Mouse (Mus musculus) kidney, postnatal 25 days (tissue): ENCODE measurements around the gene Jph2.
A peak's percentile ranks its signal among the peaks of the same experiment; 100 is the strongest.

Experiments used
- DNase-seq, 2 experiments: peaks; one replicate each; pipeline ENCODE4 v3.0.0; 2021; ENCODE audit warnings: mixed read lengths in 2 of 2

Jph2 gene

DNA sequence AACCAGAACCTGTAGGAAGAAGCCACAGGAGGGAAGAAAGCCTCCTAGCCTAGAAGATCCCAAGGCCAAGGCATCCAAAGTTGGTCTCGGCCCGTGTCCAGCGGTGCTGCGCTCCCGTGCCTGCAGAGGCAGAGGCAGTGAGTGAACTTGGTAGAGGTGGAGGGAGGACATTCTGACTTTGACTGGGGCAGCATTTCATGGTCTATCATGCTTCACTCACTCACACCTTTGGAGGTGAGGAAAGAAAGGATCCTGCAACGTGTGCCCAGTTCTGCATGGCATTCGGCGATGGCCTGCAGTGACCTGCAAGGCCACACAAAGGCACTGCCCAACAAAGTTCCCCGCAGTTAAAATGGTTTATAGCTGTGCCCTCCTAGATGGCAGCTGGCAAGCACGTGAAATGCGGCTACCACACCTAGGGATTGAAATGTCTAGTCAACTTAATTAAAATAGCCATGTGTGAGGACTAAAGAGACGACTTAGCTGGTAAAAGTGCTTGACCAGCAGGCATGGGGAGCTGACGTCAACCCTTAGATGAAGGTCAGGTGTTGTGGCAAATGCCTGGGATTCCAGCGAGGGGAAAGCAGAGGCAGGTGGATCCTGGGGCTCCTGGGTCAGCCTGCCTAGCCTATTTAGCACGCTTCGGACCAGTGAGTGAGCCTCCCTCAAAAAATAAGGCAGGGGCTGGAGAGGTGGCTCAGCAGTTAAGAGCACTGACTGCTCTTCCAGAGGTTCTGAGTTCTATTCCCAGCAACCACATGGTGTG lies 36.8 kb downstream of the Jph2 start:
- DNase-seq = no peak

DNA sequence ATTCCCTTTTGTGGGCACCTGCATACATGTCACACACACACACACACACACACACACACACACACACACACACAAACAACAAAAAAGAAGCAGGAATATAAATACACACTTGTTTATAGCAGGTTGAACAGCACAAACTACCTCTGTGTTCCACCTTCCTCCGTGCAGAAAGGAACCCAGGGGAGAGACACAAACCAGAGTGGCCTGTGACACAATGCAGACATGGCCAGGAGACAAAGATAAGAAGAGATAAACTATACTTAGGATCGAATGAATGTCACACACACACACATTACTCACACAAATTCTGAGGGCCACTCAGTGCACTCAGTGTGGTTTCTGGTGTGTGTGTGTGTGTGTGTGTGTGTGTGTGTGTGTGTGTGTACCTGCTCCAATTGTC lies 38.5 kb downstream of the Jph2 start:
- no peak for DNase-seq

DNA sequence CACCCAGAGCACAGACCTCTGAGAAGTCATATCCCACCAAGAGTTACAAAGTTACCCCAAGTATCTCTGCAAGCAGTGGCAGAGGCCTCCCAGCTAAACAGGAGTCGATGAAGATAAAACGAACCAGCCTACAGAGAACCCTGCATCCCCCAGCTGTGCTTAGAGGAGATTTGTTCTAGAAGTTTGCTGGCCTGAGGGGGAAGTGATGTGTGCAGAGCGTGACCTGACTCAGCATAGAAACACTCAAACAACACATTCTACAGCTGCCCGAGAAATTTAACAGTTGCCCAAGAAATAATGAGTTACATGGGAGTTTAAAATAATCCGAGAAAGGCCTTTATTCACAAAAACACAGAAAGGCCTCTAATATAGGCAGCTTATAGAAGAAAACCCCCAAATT lies 39.1 kb downstream of the Jph2 start:
- DNase-seq = no peak

GRCm38 (mm10) chr2:163356113-163356840 lies 41.5 kb downstream of the Jph2 start:
- no peak for DNase-seq

DNA sequence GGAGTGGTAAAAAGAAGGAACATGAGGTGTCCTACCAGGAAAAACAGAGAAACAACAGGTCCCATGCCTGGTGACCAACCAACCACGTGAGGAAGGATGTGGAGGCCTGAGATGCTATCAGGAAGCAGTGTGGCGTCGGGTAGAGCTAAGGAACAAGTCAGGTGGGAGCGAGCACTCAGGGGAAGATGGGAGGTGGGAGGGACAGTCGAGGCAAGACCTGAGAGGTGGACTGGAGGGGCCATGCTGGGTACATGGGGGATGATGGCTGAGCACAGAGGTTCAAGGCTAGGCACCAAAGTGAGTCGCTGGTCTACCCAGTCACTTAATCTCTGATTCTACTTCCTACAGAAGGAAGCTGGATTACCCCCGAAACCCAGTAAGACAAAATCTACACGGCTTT lies 42.1 kb downstream of the Jph2 start:
- DNase-seq = no peak

- no peak for DNase-seq
Measured at GRCm38 (mm10) chr2:163353731-163354130, 44.1 kb downstream of the Jph2 start.

DNA sequence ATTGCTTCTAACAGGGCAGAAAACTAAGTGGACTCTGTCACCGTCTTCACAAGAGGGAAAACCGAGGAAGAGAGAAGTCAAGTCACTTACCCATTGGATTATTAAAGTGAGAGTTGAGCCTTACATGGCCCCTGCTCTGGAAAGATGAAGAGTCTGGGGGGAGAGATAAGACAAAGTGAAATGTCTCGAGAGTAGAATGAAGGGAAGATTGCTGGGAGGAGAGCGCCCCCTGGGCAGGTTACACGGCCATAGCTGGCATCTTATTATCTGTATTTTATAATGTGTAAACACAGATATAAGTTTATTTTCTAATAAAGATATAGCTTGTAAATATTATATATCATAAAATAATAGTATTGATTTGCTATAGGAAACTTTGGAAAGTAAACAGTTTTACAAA lies 47.4 kb downstream of the Jph2 start:
- DNase-seq = no peak

- no peak for DNase-seq
Measured at GRCm38 (mm10) chr2:163349411-163349810, 48.4 kb downstream of the Jph2 start.

DNA sequence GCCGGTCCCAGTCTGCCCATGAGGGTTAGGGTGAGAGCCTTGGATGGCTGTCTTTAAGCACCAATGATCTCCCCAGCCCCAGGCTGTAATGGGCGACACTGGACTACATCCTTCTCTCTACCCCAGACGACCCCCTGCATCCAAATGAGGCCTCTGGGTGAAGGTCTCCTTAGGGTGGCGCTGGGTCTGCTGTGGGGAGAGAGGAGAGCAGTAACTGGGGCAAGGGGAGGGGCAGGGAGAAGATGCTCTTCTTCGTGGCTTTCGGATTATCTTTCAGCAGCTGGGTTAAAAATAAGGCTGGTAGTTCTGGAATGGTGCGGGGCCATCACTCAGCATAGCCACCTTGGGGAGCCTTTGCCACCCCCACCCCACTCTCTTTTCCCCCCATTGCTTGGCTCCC lies 49.1 kb downstream of the Jph2 start:
- DNase-seq = no peak

- DNase-seq = no peak
Measured at GRCm38 (mm10) chr2:163347517-163348184, 50.1 kb downstream of the Jph2 start.

- DNase-seq = no peak
Measured at GRCm38 (mm10) chr2:163346497-163346896, 51.3 kb downstream of the Jph2 start.

- DNase-seq = no peak
Measured at GRCm38 (mm10) chr2:163344976-163345660, 52.7 kb downstream of the Jph2 start.

- peak; percentile 21 to 51 for DNase-seq
Measured at GRCm38 (mm10) chr2:163343671-163344070, 54.1 kb downstream of the Jph2 start.

DNA sequence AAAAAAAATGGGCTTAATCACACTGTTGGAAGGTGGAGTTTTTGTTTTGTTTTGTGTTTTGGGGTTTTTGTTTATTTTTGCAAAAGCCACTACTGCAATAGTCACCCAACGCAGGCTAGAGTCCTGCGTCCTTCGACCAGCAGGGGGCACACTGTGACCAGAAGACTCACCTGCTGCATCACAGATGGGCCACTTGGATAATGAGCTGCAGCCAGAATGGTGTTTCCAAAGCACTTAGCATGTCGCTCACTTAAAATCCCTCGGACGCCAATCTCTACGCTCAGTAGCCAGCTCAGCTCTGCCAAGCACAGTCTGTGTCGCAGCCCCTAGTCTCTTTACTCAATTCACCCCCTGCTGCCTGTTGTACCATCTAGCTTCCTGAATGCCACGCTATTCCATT lies 57.5 kb downstream of the Jph2 start:
- peak; percentile 64 to 79 for DNase-seq

DNA sequence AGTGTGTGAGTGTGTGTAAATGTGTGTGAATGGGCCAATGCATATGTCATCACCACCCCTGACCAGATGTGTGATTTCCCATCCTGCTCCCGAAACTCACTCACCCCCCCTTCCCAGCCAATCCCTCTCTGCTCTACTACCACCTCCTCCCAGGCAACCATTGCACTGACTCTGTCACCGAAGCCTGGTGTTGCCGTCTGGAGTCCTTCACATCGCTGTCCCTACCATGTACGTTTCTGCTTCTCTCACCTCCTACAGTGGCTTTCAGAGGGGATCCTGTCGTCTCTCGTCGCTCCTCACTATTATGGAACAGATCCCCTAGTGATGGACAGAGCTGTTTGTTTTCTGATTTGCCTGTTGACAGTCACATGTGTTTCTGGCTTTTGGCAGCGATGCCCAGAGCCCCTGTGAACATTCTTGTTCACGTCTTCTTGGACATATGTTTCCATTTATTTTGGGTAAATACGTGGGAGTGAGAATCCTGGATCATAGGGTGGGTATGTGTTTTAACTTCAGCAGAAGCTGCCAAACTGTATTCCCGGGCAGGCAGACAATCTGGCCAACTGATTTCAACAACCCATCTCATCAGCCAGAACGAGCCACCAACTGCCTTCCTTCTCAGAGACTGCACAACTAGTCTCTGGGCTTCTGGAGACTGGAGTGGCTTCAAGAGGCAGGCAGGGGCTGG lies 65.3 kb downstream of the Jph2 start:
- DNase-seq = no peak

DNA sequence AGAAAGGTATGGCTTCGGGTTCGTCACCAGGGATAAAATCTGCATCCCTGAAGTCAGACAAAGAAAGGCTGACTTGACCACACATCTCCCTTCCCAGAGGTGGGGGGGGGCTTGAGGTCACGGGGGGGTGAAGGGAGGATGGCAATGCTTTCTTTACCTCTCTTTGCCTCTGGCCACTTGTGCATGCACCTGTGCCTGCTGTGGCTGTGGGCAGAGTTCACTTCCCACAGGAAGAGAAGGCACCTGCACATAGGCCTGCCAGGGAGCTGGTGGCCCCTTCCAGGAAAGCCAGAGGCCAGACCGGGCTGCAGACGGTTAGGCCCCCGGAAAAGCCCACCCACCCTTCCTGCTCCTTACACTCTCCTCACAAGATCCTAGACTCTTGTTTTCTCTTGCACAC lies 66.4 kb downstream of the Jph2 start:
- no peak for DNase-seq

- DNase-seq = peak in 1 of 2 experiments; percentile 14
Measured at GRCm38 (mm10) chr2:163330742-163331141, 67.1 kb downstream of the Jph2 start.

DNA sequence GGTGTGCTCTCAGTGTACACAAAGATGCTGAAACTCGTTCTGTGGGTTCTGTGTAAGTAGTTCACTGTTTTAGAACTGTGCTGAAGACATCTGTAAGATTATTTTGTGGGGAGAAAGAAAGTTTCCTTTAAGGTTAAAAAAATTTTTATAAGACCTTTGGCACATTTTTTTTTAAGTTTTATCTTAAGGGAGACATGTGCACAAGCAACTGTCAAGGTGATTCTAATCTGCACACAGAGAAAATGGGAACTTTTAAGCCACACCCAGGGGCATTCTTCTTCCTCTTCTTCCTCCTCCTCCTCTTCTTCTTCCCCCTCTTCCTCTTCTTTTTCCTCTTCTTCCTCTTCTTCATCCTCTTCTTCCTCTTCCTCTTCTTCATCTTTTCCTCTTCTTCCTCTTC lies 74.6 kb downstream of the Jph2 start:
- no peak for DNase-seq

DNA sequence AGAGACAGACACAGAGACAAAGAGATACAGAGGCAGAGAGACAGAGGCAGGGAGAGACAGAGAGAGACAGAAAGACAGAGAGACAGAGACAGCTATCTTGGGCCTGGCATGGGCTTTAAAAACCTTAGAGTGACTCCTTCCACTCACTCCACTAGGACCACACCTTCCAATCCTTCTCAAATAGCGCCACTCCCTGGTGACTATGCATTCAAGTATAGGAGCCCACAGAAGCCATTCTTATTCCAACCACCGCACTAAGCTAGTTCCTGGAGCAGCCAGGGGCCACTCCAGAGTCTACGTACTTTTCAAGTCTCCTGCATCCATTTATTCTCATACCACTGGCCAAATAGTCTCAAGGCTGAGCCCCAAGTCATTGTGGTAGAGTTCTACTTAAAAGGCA lies 79.0 kb downstream of the Jph2 start:
- DNase-seq = no peak

DNA sequence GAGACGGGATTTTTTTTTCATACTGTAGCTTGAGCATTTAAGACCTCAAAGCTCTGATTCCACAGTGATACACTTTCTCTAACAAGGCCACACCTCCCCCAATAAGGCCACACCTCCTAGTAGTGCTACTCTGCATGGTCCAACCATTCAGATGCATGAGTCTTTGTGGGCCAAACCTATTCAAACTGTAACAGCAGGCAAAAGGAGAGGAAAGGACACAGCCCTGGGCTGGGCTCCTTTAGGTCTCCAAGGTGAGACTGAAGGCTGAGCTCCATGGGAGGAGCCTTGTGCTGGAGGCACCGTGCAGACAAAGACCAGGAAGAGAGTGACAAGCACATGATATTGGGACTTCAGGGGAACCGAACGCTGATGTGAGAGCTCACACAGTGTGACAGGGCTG lies 80.5 kb downstream of the Jph2 start:
- DNase-seq = no peak

- no peak for DNase-seq
Measured at GRCm38 (mm10) chr2:163310163-163310688, 87.6 kb downstream of the Jph2 start.

- no peak for DNase-seq
Measured at GRCm38 (mm10) chr2:163309376-163309775, 88.4 kb downstream of the Jph2 start.
